Mouse (Mus musculus): Measurements from ENCODE around the gene Klhl21. TPM values are rescaled to one million over a fixed set of nuclear protein-coding genes. Genes with fewer than 3 reads are reported as not detected.
"Not testable (repeated sequence)": the region's sequence is repeated elsewhere in the genome, so short reads cannot be mapped to it uniquely, and the experiment has no call there.

Gene Klhl21
- total and polyA plus RNA-seq, 2 experiments from 2014 or later, result 31.8 to 70.4 TPM

DNA sequence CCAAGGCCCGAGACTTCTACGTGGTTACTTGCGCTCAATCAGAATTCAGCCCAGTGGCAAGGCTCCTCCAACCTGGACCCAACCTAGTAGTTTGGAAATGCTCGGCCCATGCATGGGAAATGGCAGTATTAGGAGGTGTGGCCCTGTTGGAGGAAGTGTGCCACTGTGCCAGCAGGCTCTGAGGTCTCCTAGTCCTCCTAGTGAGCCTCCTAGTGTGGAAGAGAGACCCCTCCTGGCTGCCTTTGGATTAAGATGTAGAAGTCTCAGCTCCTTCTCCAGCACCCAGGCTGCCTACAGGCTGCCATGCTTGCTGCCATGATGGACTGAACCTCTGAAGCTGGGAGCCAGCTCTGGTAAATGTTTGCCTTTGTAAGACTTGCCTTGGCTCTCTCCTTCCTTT, 21.4 kb downstream of the Klhl21 start:
- no peaks in the 10 kb centered on the region for H3K36me3 ChIP-seq (replicated peaks; ENCODE audit: control insufficient read depth, insufficient read depth, low read length)
- 0 out of 2 replicates have a peak, but pooled peaks have one; percentile 27 for TF ChIP-seq CTCF (IDR thresholded peaks at IDR 0.05; ENCODE audit: low read depth)
- TF ChIP-seq EP300 (IDR thresholded peaks at IDR 0.05; ENCODE audit: low read depth), result no peak
- DNase-seq (ENCODE audit: low spot score), result no peak
- no peak overlapping the region for H3K9ac ChIP-seq (replicated peaks; ENCODE audit: low read depth, low read length)
- ATAC-seq (ENCODE audit: insufficient read depth, low read depth), result no peak
- H3K4me1 ChIP-seq (ENCODE audit: control insufficient read depth, insufficient read depth), result peaks cover 22% of the 10 kb centered on the region
- WGBS, result 83% methylated on average over 4 of the region's 4 CpGs
- no peaks in the 10 kb centered on the region for H3K9me3 ChIP-seq (replicated peaks; ENCODE audit: control insufficient read depth, low read length)
- H3K4me3 ChIP-seq (ENCODE audit: low read depth, low read length), result no peak overlapping the region
- H3K27me3 ChIP-seq (ENCODE audit: control insufficient read depth, insufficient read depth, low read length), result no peaks in the 10 kb centered on the region
- H3K4me2 ChIP-seq (ENCODE audit: low read depth, low read length), result no peak overlapping the region
- H3K27ac ChIP-seq (ENCODE audit: low read depth), result no peak overlapping the region

DNA sequence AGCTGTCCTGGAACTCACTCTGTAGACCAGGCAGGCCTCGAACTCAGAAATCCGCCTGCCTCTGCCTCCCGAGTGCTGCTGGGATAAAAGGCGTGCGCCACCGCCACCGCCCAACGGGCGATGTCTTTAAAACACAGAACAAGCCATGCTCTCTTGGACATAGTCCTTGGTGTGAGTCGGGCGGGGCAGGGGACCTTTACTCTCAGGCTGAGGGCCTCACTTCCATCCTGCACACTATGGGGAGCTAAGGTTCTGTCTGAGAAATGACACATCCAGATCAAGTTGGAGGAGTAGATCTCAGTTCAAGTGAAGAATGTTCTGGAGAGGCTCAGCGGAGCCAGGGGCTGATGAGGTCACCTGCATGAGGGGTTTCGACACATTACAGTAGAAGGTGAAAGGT, 24.3 kb downstream of the Klhl21 start:
- Histone ChIP-seq H3K4me2 (ENCODE audit: low read depth, low read length) (no peak overlapping the region), H3K27me3 (ENCODE audit: control insufficient read depth, insufficient read depth, low read length) (no peaks in the 10 kb centered on the region), H3K9me3 (replicated peaks; ENCODE audit: control insufficient read depth, low read length) (no peaks in the 10 kb centered on the region), H3K36me3 (replicated peaks; ENCODE audit: control insufficient read depth, insufficient read depth, low read length) (no peaks in the 10 kb centered on the region), H3K9ac (replicated peaks; ENCODE audit: low read depth, low read length) (no peak overlapping the region), H3K4me3 (ENCODE audit: low read depth, low read length) (no peak overlapping the region), H3K27ac (ENCODE audit: low read depth) (no peak overlapping the region), H3K4me1 (ENCODE audit: control insufficient read depth, insufficient read depth) (peaks cover 6% of the 10 kb centered on the region)
- DNase-seq (ENCODE audit: low spot score), result no peak
- 85% methylated on average over 13 of the region's 13 CpGs for WGBS
- ATAC-seq (ENCODE audit: insufficient read depth, low read depth), result no peak
- TF ChIP-seq EP300 (IDR thresholded peaks at IDR 0.05; ENCODE audit: low read depth), result no peak
- no peak for TF ChIP-seq CTCF (IDR thresholded peaks at IDR 0.05; ENCODE audit: low read depth)

DNA sequence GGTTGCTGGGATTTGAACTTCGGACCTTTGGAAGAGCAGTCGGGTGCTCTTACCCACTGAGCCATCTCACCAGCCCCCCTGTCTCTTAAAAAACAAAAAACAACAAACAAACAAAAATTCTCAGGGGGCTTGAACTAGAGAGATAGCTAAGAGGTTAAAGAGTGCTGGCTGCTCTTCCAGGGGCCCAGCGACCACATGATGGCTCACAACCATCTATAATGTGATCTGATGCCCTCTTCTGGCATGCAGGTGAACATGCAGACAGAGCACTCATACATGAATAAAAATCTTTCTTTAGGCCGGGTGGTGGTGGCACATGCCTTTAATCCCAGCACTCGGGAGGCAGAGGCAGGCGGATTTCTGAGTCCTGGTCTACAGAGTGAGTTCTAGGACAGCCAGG, 27.9 kb downstream of the Klhl21 start:
- 85% methylated on average over 6 of the region's 6 CpGs for WGBS
- ATAC-seq (ENCODE audit: insufficient read depth, low read depth), result not testable (repeated sequence)

GRCm38 (mm10) chr4:152038225-152038984, 29.8 kb downstream of the Klhl21 start, which contains the start of gene Tas1r1:
TSS of gene Tas1r1 (minus strand) at chr4:152038568.
- peak within 1 kb of the TSS; percentile 100 for H3K4me2 ChIP-seq (ENCODE audit: low read depth, low read length)
- H3K27me3 ChIP-seq (ENCODE audit: control insufficient read depth, insufficient read depth, low read length), result no peaks in the 10 kb centered on the region
- no peak for TF ChIP-seq EP300 (IDR thresholded peaks at IDR 0.05; ENCODE audit: low read depth)
- no peak for TF ChIP-seq CTCF (IDR thresholded peaks at IDR 0.05; ENCODE audit: low read depth)
- peak within 1 kb of the TSS; percentile 95 for H3K9ac ChIP-seq (replicated peaks; ENCODE audit: low read depth, low read length)
- ATAC-seq (ENCODE audit: insufficient read depth, low read depth) (no peak), DNase-seq (ENCODE audit: low spot score) (no peak)
- H3K9me3 ChIP-seq (replicated peaks; ENCODE audit: control insufficient read depth, low read length), result no peaks in the 10 kb centered on the region
- peak within 1 kb of the TSS; percentile 51; the same call in 1 of the 2 replicates for H3K27ac ChIP-seq (ENCODE audit: low read depth)
- H3K4me1 ChIP-seq (ENCODE audit: control insufficient read depth, insufficient read depth), result peaks cover 8% of the 10 kb centered on the region; the same call in 1 of the 2 replicates
- peaks cover 23% of the 10 kb centered on the region for H3K36me3 ChIP-seq (replicated peaks; ENCODE audit: control insufficient read depth, insufficient read depth, low read length)
- 41% methylated on average over 10 of the region's 10 CpGs for WGBS
- peak within 1 kb of the TSS; percentile 98 for H3K4me3 ChIP-seq (ENCODE audit: low read depth, low read length)

More for the DNA sequence above, 27.9 kb downstream of the Klhl21 start:
- TF ChIP-seq CTCF (IDR thresholded peaks at IDR 0.05; ENCODE audit: low read depth), result peak; percentile 26; the same call in 1 of the 2 replicates
- H3K27ac ChIP-seq (ENCODE audit: low read depth); H3K4me3 ChIP-seq (ENCODE audit: low read depth, low read length); H3K36me3 ChIP-seq (replicated peaks; ENCODE audit: control insufficient read depth, insufficient read depth, low read length); DNase-seq (ENCODE audit: low spot score); H3K4me2 ChIP-seq (ENCODE audit: low read depth, low read length); H3K4me1 ChIP-seq (ENCODE audit: control insufficient read depth, insufficient read depth); H3K9ac ChIP-seq (replicated peaks; ENCODE audit: low read depth, low read length); H3K27me3 ChIP-seq (ENCODE audit: control insufficient read depth, insufficient read depth, low read length); H3K9me3 ChIP-seq (replicated peaks; ENCODE audit: control insufficient read depth, low read length): not testable (repeated sequence)

- Histone ChIP-seq H3K27me3 (ENCODE audit: control insufficient read depth, insufficient read depth, low read length) (no peaks in the 10 kb centered on the region), H3K9ac (replicated peaks; ENCODE audit: low read depth, low read length) (peak within 1 kb of the TSS; percentile 95), H3K4me1 (ENCODE audit: control insufficient read depth, insufficient read depth) (peaks cover 8% of the 10 kb centered on the region; the same call in 1 of the 2 replicates), H3K9me3 (replicated peaks; ENCODE audit: control insufficient read depth, low read length) (no peaks in the 10 kb centered on the region), H3K27ac (ENCODE audit: low read depth) (peak within 1 kb of the TSS; percentile 51; the same call in 1 of the 2 replicates), H3K4me3 (ENCODE audit: low read depth, low read length) (peak within 1 kb of the TSS; percentile 98), H3K36me3 (replicated peaks; ENCODE audit: control insufficient read depth, insufficient read depth, low read length) (peaks cover 31% of the 10 kb centered on the region), H3K4me2 (ENCODE audit: low read depth, low read length) (peak within 1 kb of the TSS; percentile 100)
- ATAC-seq (ENCODE audit: insufficient read depth, low read depth) (peak; percentile 93), DNase-seq (ENCODE audit: low spot score) (peak; percentile 89)
- WGBS, result under 1% methylated on average over 86 of the region's 86 CpGs
- TF ChIP-seq CTCF (IDR thresholded peaks at IDR 0.05; ENCODE audit: low read depth) (peak; percentile 94), EP300 (IDR thresholded peaks at IDR 0.05; ENCODE audit: low read depth) (peak; percentile 96; the same call in 1 of the 2 replicates)
These were observed 30.6 kb downstream of the Klhl21 start, which contains the start of gene Nol9 for GRCm38 (mm10) chr4:152038985-152039830. TSS of gene Nol9 (plus strand) at chr4:152039321.
